Mouse (Mus musculus): Measurements from ENCODE around the gene Npy1r. TPM values are rescaled to one million over a fixed set of nuclear protein-coding genes. Genes with fewer than 3 reads are reported as not detected.

Gene Npy1r
- polyA plus RNA-seq (2012; rRNA removed): 2.6 and 3.0 TPM in 2 replicates

- H3K4me1 ChIP-seq (ENCODE audit: control insufficient read depth, insufficient read depth, low read length): no peaks in the 10 kb centered on the region
- TF ChIP-seq POLR2A (IDR thresholded peaks at IDR 0.05; ENCODE audit: borderline replicate concordance, extremely low read depth, low read depth, low read length): no peak
- TF ChIP-seq CTCF (IDR thresholded peaks at IDR 0.05; ENCODE audit: insufficient read depth, low read length): no peak
- 2% methylated on average over 30 of the region's 30 CpGs for WGBS
- DNase-seq: peak; percentile 7
- peak within 1 kb of the TSS; percentile 47 for H3K4me3 ChIP-seq (replicated peaks; ENCODE audit: extremely low read depth, low read depth, low read length)
Observed at GRCm38 (mm10) chr8:66696970-66697843, at the start of gene Npy1r. TSS of gene Npy1r (plus strand) at chr8:66697192.

GRCm38 (mm10) chr8:66681261-66681660 lies 15.7 kb upstream of the Npy1r start:
- WGBS: 68% methylated on average over 2 of the region's 2 CpGs
- DNase-seq: no peak
- no peak overlapping the region for H3K4me3 ChIP-seq (replicated peaks; ENCODE audit: extremely low read depth, low read depth, low read length)
- no peaks in the 10 kb centered on the region for H3K4me1 ChIP-seq (ENCODE audit: control insufficient read depth, insufficient read depth, low read length)
- TF ChIP-seq POLR2A (IDR thresholded peaks at IDR 0.05; ENCODE audit: borderline replicate concordance, extremely low read depth, low read depth, low read length): no peak
- TF ChIP-seq CTCF (IDR thresholded peaks at IDR 0.05; ENCODE audit: insufficient read depth, low read length): no peak

- Histone ChIP-seq H3K4me1 (ENCODE audit: control insufficient read depth, insufficient read depth, low read length) (no peaks in the 10 kb centered on the region), H3K4me3 (replicated peaks; ENCODE audit: extremely low read depth, low read depth, low read length) (no peak within 1 kb of the TSS)
- no peak for TF ChIP-seq POLR2A (IDR thresholded peaks at IDR 0.05; ENCODE audit: borderline replicate concordance, extremely low read depth, low read depth, low read length)
- no peak for TF ChIP-seq CTCF (IDR thresholded peaks at IDR 0.05; ENCODE audit: insufficient read depth, low read length)
- DNase-seq: no peak
- WGBS: 5% methylated on average over 43 of the region's 43 CpGs
Observed at GRCm38 (mm10) chr8:66687511-66688329, 9.3 kb upstream of the Npy1r start, which contains the start of gene Npy5r. TSS of gene Npy5r (minus strand) at chr8:66688128.

- 55% methylated on average over 6 of the region's 6 CpGs for WGBS
- TF ChIP-seq POLR2A (IDR thresholded peaks at IDR 0.05; ENCODE audit: borderline replicate concordance, extremely low read depth, low read depth, low read length) (no peak), CTCF (IDR thresholded peaks at IDR 0.05; ENCODE audit: insufficient read depth, low read length) (no peak)
- DNase-seq: no peak
- Histone ChIP-seq H3K4me1 (ENCODE audit: control insufficient read depth, insufficient read depth, low read length) (no peaks in the 10 kb centered on the region), H3K4me3 (replicated peaks; ENCODE audit: extremely low read depth, low read depth, low read length) (no peak overlapping the region)
Observed at GRCm38 (mm10) chr8:66688395-66688794, 8.6 kb upstream of the Npy1r start.

- 53% methylated on average over 4 of the region's 4 CpGs for WGBS
- DNase-seq: no peak
- TF ChIP-seq POLR2A (IDR thresholded peaks at IDR 0.05; ENCODE audit: borderline replicate concordance, extremely low read depth, low read depth, low read length) (no peak), CTCF (IDR thresholded peaks at IDR 0.05; ENCODE audit: insufficient read depth, low read length) (no peak)
- Histone ChIP-seq H3K4me1 (ENCODE audit: control insufficient read depth, insufficient read depth, low read length) (no peaks in the 10 kb centered on the region), H3K4me3 (replicated peaks; ENCODE audit: extremely low read depth, low read depth, low read length) (no peak overlapping the region)
Observed at GRCm38 (mm10) chr8:66688799-66689198, 8.2 kb upstream of the Npy1r start.

- Histone ChIP-seq H3K4me1 (ENCODE audit: control insufficient read depth, insufficient read depth, low read length) (no peaks in the 10 kb centered on the region), H3K4me3 (replicated peaks; ENCODE audit: extremely low read depth, low read depth, low read length) (no peak overlapping the region)
- DNase-seq: no peak
- TF ChIP-seq CTCF (IDR thresholded peaks at IDR 0.05; ENCODE audit: insufficient read depth, low read length) (no peak), POLR2A (IDR thresholded peaks at IDR 0.05; ENCODE audit: borderline replicate concordance, extremely low read depth, low read depth, low read length) (no peak)
- WGBS: 71% methylated on average over 5 of the region's 5 CpGs
Observed at GRCm38 (mm10) chr8:66690402-66690801, 6.6 kb upstream of the Npy1r start.

- no peak for DNase-seq
- no peak for TF ChIP-seq POLR2A (IDR thresholded peaks at IDR 0.05; ENCODE audit: borderline replicate concordance, extremely low read depth, low read depth, low read length)
- no peak for TF ChIP-seq CTCF (IDR thresholded peaks at IDR 0.05; ENCODE audit: insufficient read depth, low read length)
- 10% methylated on average over 7 of the region's 7 CpGs for WGBS
- Histone ChIP-seq H3K4me3 (replicated peaks; ENCODE audit: extremely low read depth, low read depth, low read length) (no peak overlapping the region), H3K4me1 (ENCODE audit: control insufficient read depth, insufficient read depth, low read length) (no peaks in the 10 kb centered on the region)
Observed at GRCm38 (mm10) chr8:66698011-66698410, 1.0 kb downstream of the Npy1r start.

GRCm38 (mm10) chr8:66698782-66699181 lies 1.8 kb downstream of the Npy1r start:
- DNase-seq: no peak
- no peaks in the 10 kb centered on the region for H3K4me1 ChIP-seq (ENCODE audit: control insufficient read depth, insufficient read depth, low read length)
- H3K4me3 ChIP-seq (replicated peaks; ENCODE audit: extremely low read depth, low read depth, low read length): no peak overlapping the region
- TF ChIP-seq CTCF (IDR thresholded peaks at IDR 0.05; ENCODE audit: insufficient read depth, low read length): no peak
- no peak for TF ChIP-seq POLR2A (IDR thresholded peaks at IDR 0.05; ENCODE audit: borderline replicate concordance, extremely low read depth, low read depth, low read length)
- 42% methylated on average over 7 of the region's 7 CpGs for WGBS

GRCm38 (mm10) chr8:66714324-66714975 lies 17.5 kb downstream of the Npy1r start:
- 87% methylated on average over 7 of the region's 7 CpGs for WGBS
- TF ChIP-seq CTCF (IDR thresholded peaks at IDR 0.05; ENCODE audit: insufficient read depth, low read length) (no peak), POLR2A (IDR thresholded peaks at IDR 0.05; ENCODE audit: borderline replicate concordance, extremely low read depth, low read depth, low read length) (no peak)
- no peaks in the 10 kb centered on the region for H3K4me1 ChIP-seq (ENCODE audit: control insufficient read depth, insufficient read depth, low read length)
- DNase-seq: no peak
- H3K4me3 ChIP-seq (replicated peaks; ENCODE audit: extremely low read depth, low read depth, low read length): no peak overlapping the region

Measured in lung, adult 2 months (tissue).